ENCODE assay signal across 9 mouse cellular contexts in genomic region chr2:130176820-130177219, GRCm38 (mm10). TPM values are rescaled to one million over a fixed set of nuclear protein-coding genes. Genes with fewer than 3 reads are reported as not detected.
DNase-seq lines count a peak whose midpoint lies in the region; ATAC-seq lines count a peak whose summit lies in the region.
"Had no signal": no experiment of that assay in that cellular context is flagged by ENCODE, and none has a peak within 500 bp of the region (broad histone marks: within the 10 kb centered on the region; RNA-seq: fewer than 3 reads in every experiment).

No protein-coding gene starts in this region.

- H3K36me3 ChIP-seq in kidney, embryonic 16.5 days (ENCODE audit: insufficient read depth, low read length): peaks cover 45% of the 10 kb centered on the region
- peaks cover 47% of the 10 kb centered on the region for H3K36me3 ChIP-seq in embryonic facial prominence, embryonic 15.5 days
- peaks cover 54% of the 10 kb centered on the region for H3K36me3 ChIP-seq in intestine, embryonic 14.5 days (ENCODE audit: control insufficient read depth, insufficient read depth, low read length)
- H3K36me3 ChIP-seq in midbrain, embryonic 16.5 days (ENCODE audit: control insufficient read depth, insufficient read depth, low read length): peaks cover 35% of the 10 kb centered on the region

- no peak for ATAC-seq in kidney, embryonic 16.5 days (ENCODE audit: low FRiP score, low TSS enrichment)
- no peak for ATAC-seq in embryonic facial prominence, embryonic 15.5 days (ENCODE audit: insufficient number of reproducible peaks, low FRiP score, low TSS enrichment, low read depth)
- no peak for ATAC-seq in intestine, embryonic 14.5 days (replicated peaks; ENCODE audit: low FRiP score, low TSS enrichment, low read depth)
- no peak for ATAC-seq in midbrain, embryonic 16.5 days
- ATAC-seq in megakaryocyte progenitor cell, adult 5-6 weeks (replicated peaks; ENCODE audit: poor library complexity): no peak
- ATAC-seq: Patski had no signal

- peaks cover 19% of the 10 kb centered on the region for H3K4me1 ChIP-seq in kidney, embryonic 16.5 days (ENCODE audit: insufficient read depth, low read length)
- peaks cover 20% of the 10 kb centered on the region for H3K4me1 ChIP-seq in embryonic facial prominence, embryonic 15.5 days
- peaks cover 19% of the 10 kb centered on the region for H3K4me1 ChIP-seq in intestine, embryonic 14.5 days (replicated peaks; ENCODE audit: control insufficient read depth, insufficient read depth, low read length)
- H3K4me1 ChIP-seq in midbrain, embryonic 16.5 days (ENCODE audit: control insufficient read depth, insufficient read depth, low read length): peaks cover 21% of the 10 kb centered on the region

- H3K9me3 ChIP-seq in kidney, embryonic 16.5 days (ENCODE audit: low read length): no peaks in the 10 kb centered on the region
- no peaks in the 10 kb centered on the region for H3K9me3 ChIP-seq in embryonic facial prominence, embryonic 15.5 days (replicated peaks)
- H3K9me3 ChIP-seq in intestine, embryonic 14.5 days (ENCODE audit: control insufficient read depth, low read length): no peaks in the 10 kb centered on the region
- H3K9me3 ChIP-seq in midbrain, embryonic 16.5 days (replicated peaks; ENCODE audit: control insufficient read depth, low read length, poor library complexity, severe bottlenecking): no peaks in the 10 kb centered on the region

- DNase-seq in kidney, postnatal 10 days: no peak
- DNase-seq in intestine, embryonic 14.5 days (ENCODE audit: low spot score): no peak
- no peak for DNase-seq in urinary bladder, postnatal 14 days (ENCODE audit: low spot score)
- no peak for DNase-seq in thymus, postnatal 0 days (ENCODE audit: low spot score)

- H3K27ac ChIP-seq in kidney, embryonic 16.5 days (ENCODE audit: low read length): no peak overlapping the region
- H3K27ac ChIP-seq in embryonic facial prominence, embryonic 15.5 days (replicated peaks): no peak overlapping the region
- H3K27ac ChIP-seq in intestine, embryonic 14.5 days (ENCODE audit: low read depth): no peak overlapping the region
- no peak overlapping the region for H3K27ac ChIP-seq in midbrain, embryonic 16.5 days (ENCODE audit: low read length)

- peak overlapping the region; percentile 83 for H3K4me2 ChIP-seq in kidney, embryonic 16.5 days (replicated peaks; ENCODE audit: low read depth, low read length)
- peak overlapping the region; percentile 76 for H3K4me2 ChIP-seq in embryonic facial prominence, embryonic 15.5 days (replicated peaks)
- peak overlapping the region; percentile 92 for H3K4me2 ChIP-seq in intestine, embryonic 14.5 days (ENCODE audit: low read length)
- H3K4me2 ChIP-seq in midbrain, embryonic 16.5 days (ENCODE audit: low read length): peak overlapping the region; percentile 0; the same call in 1 of the 2 replicates

- H3K4me3 ChIP-seq in kidney, embryonic 16.5 days (ENCODE audit: low read length): peak overlapping the region; percentile 87
- H3K4me3 ChIP-seq in embryonic facial prominence, embryonic 15.5 days (replicated peaks): peak overlapping the region; percentile 97
- peak overlapping the region; percentile 99; the same call in 1 of the 2 replicates for H3K4me3 ChIP-seq in intestine, embryonic 14.5 days (ENCODE audit: low read depth, low read length)
- no peak overlapping the region for H3K4me3 ChIP-seq in midbrain, embryonic 16.5 days (ENCODE audit: low read depth, low read length)

- WGBS in kidney, embryonic 16.5 days: 59% methylated on average over 8 of the region's 8 CpGs
- 51% methylated on average over 8 of the region's 8 CpGs for WGBS in embryonic facial prominence, embryonic 15.5 days
- 65% methylated on average over 8 of the region's 8 CpGs for WGBS in intestine, embryonic 14.5 days
- WGBS in midbrain, embryonic 16.5 days: 74% methylated on average over 8 of the region's 8 CpGs

- no peaks in the 10 kb centered on the region for H3K27me3 ChIP-seq in kidney, embryonic 16.5 days (ENCODE audit: insufficient read depth, low read length)
- no peaks in the 10 kb centered on the region for H3K27me3 ChIP-seq in embryonic facial prominence, embryonic 15.5 days
- H3K27me3 ChIP-seq in intestine, embryonic 14.5 days (replicated peaks; ENCODE audit: control insufficient read depth, insufficient read depth, low read length): no peaks in the 10 kb centered on the region
- H3K27me3 ChIP-seq in midbrain, embryonic 16.5 days (ENCODE audit: control insufficient read depth, insufficient read depth, low read depth, low read length): no peaks in the 10 kb centered on the region
- H3K27me3 ChIP-seq: Patski had no signal

- peak overlapping the region; percentile 100 for H3K9ac ChIP-seq in kidney, embryonic 16.5 days (replicated peaks; ENCODE audit: low read length)
- no peak overlapping the region for H3K9ac ChIP-seq in embryonic facial prominence, embryonic 15.5 days
- H3K9ac ChIP-seq in intestine, embryonic 14.5 days (ENCODE audit: low read length): no peak overlapping the region
- no peak overlapping the region for H3K9ac ChIP-seq in midbrain, embryonic 16.5 days (ENCODE audit: low read depth, low read length)

RNA-seq across cellular contexts. Expression of gene Snrpb, which starts 2.4 kb away (rescaled TPM):
- 687 and 730 TPM in 2 replicates for polyA plus RNA-seq in kidney, embryonic 16.5 days (2015; fragmentation: Nextera tagmentation; extraction: Ambion mirVana)
- 531 and 540 TPM in 2 replicates for polyA plus RNA-seq in embryonic facial prominence, embryonic 15.5 days (2015; fragmentation: Nextera tagmentation; extraction: Ambion mirVana)
- 638 and 666 TPM in 2 replicates for polyA plus RNA-seq in intestine, embryonic 14.5 days (2014; fragmentation: Nextera tagmentation; extraction: Ambion mirVana)
- 286 and 305 TPM in 2 replicates for polyA plus RNA-seq in midbrain, embryonic 16.5 days (2015; fragmentation: Nextera tagmentation; extraction: Ambion mirVana)
- 269 and 277 TPM in 2 replicates for total RNA-seq in megakaryocyte progenitor cell, adult 5-6 weeks (2015)
- total RNA-seq in megakaryocyte progenitor cell, adult 5-6 weeks (2017): 178 and 224 TPM in 2 replicates
- polyA plus RNA-seq in thymus, postnatal 0 days (2015; fragmentation: Nextera tagmentation; extraction: Ambion mirVana): 686 and 699 TPM in 2 replicates

RNA-seq across cellular contexts. Expression of gene Tmc2, which starts 18.2 kb away (rescaled TPM):
- not detected in 2 replicates for polyA plus RNA-seq in kidney, embryonic 16.5 days (2015; fragmentation: Nextera tagmentation; extraction: Ambion mirVana)
- not detected in 2 replicates for polyA plus RNA-seq in embryonic facial prominence, embryonic 15.5 days (2015; fragmentation: Nextera tagmentation; extraction: Ambion mirVana)
- not detected in 2 replicates for polyA plus RNA-seq in intestine, embryonic 14.5 days (2014; fragmentation: Nextera tagmentation; extraction: Ambion mirVana)
- polyA plus RNA-seq in midbrain, embryonic 16.5 days (2015; fragmentation: Nextera tagmentation; extraction: Ambion mirVana): not detected in 2 replicates
- not detected in 2 replicates for total RNA-seq in megakaryocyte progenitor cell, adult 5-6 weeks (2015)
- not detected in 2 replicates for total RNA-seq in megakaryocyte progenitor cell, adult 5-6 weeks (2017)
- polyA plus RNA-seq in thymus, postnatal 0 days (2015; fragmentation: Nextera tagmentation; extraction: Ambion mirVana): 0.05 TPM in 1 of 2 replicates, not detected in the other
- polyA plus RNA-seq: Patski had no signal

Comparison
In these comparisons a context has a peak if more than half of its experiments do, and no peak if none do; other contexts are left out.
1. H3K4me2 ChIP-seq: peak in every context shown above with its lines; median percentile 92 in intestine, embryonic 14.5 days; 83 in kidney, embryonic 16.5 days; 76 in embryonic facial prominence, embryonic 15.5 days; 0 in midbrain, embryonic 16.5 days.